Mouse (Mus musculus): ENCODE measurements around the gene Als2. TPM values are rescaled to one million over a fixed set of nuclear protein-coding genes. Genes with fewer than 3 reads are reported as not detected.
A peak's percentile ranks its signal among the peaks of the same experiment; 100 is the strongest.

The Als2 gene
- polyA plus RNA-seq, 1 experiment = 74.1 TPM

DNA sequence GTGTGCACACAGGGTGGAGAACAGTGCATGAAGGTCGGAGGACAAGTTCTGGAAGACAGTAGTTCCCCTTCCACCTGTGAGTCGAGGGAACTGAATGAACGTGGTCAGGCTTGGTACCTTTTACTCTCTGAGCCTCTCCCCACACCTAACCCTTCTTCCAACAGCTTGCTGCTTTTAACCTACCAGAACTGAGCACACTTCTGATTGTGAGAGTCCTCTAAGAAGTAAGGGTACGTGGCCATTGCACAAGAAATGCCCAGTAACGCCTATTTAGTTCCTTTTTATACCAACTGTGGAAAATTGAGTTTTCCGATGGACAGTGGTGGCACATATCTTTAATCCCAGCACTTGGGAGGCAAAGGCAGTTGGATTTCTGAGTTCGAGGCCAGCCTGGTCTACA, 8.5 kb downstream of the Als2 start:
- H3K4me1 ChIP-seq (ENCODE audit: control insufficient read depth, insufficient read depth, low read length) = peaks cover 32% of the 10 kb centered on the region
- no peaks in the 10 kb centered on the region for H3K27me3 ChIP-seq (ENCODE audit: control insufficient read depth, insufficient read depth, low read length)
- no peak for TF ChIP-seq CTCF (IDR thresholded peaks at IDR 0.05; ENCODE audit: borderline replicate concordance, insufficient read depth, low read depth, low read length)
- peak overlapping the region; percentile 94 for H3K27ac ChIP-seq (ENCODE audit: insufficient read depth, low read length)
- no peak overlapping the region for H3K4me3 ChIP-seq (replicated peaks; ENCODE audit: insufficient read depth, low read depth, low read length)
- DNase-seq = no peak
- WGBS = 43% methylated on average over 7 of the region's 7 CpGs

DNA sequence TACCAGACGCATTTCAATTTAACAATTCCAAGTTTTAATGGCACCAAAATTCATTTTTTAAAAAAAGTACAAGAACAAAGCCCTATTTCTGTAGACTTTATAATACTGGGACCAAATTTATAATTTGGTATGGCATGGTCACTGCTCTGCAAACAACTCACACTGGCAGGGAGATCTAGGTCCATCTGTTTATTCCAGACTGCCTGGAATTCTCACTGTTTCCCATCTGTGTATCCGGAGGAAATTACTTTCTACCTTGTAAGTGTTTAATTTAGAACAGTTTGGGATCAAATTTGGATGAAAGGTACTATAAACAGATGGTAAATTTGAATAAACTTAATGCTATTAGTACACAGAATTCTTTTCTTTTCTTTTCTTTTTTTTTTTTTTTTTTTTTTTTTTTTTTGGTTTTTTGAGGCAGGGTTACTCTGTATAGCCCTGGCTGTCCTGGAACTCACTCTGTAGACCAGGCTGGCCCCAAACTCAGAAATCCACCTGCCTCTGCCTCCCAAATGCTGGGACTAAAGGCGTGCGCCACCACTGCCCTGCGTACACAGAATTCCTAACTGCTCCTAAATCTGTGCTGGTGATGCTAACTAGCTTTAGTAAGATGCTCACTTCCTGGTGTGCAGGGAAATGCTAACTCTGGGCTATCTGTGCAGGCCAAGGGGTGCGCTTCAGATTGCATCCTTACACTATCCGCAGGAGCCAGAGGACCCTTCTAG, 14.8 kb downstream of the Als2 start:
- Histone ChIP-seq H3K4me1 (ENCODE audit: control insufficient read depth, insufficient read depth, low read length) (peaks cover 33% of the 10 kb centered on the region), H3K27ac (ENCODE audit: insufficient read depth, low read length) (peak overlapping the region; percentile 100), H3K27me3 (ENCODE audit: control insufficient read depth, insufficient read depth, low read length) (no peaks in the 10 kb centered on the region), H3K4me3 (replicated peaks; ENCODE audit: insufficient read depth, low read depth, low read length) (no peak overlapping the region)
- peak; percentile 71 to 94 for DNase-seq
- 24% methylated on average over 7 of the region's 7 CpGs for WGBS
- no peak for TF ChIP-seq POLR2A (IDR thresholded peaks at IDR 0.05; ENCODE audit: borderline replicate concordance, insufficient read depth, low read length)
- no peak for TF ChIP-seq CTCF (IDR thresholded peaks at IDR 0.05; ENCODE audit: borderline replicate concordance, insufficient read depth, low read depth, low read length)

DNA sequence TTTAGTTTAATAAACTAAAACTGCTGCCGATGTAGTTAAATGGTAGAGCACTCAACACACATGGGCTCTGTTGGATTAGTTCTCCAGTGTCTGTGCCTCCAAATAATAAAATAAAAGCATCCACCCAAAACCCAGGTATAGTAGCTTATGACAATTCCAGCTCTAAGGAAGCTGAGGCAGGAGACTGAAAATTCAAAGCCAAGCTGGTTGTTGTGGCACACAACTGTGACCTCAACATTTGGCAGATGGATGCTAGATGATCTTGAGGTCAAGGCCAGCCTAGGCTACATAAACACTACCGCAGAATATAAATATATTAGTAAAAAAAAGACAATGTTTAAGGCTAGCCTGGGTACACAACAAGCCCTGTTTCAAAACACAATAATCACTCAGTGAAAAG, 15.4 kb downstream of the Als2 start:
- TF ChIP-seq CTCF (IDR thresholded peaks at IDR 0.05; ENCODE audit: borderline replicate concordance, insufficient read depth, low read depth, low read length) = no peak
- TF ChIP-seq POLR2A (IDR thresholded peaks at IDR 0.05; ENCODE audit: borderline replicate concordance, insufficient read depth, low read length) = no peak
- peak in 1 of 2 experiments; percentile 59 for DNase-seq
- Histone ChIP-seq H3K27ac (ENCODE audit: insufficient read depth, low read length) (peak overlapping the region; percentile 78), H3K27me3 (ENCODE audit: control insufficient read depth, insufficient read depth, low read length) (no peaks in the 10 kb centered on the region), H3K4me3 (replicated peaks; ENCODE audit: insufficient read depth, low read depth, low read length) (no peak overlapping the region), H3K4me1 (ENCODE audit: control insufficient read depth, insufficient read depth, low read length) (peaks cover 33% of the 10 kb centered on the region)
- WGBS = 24% methylated on average over 2 of the region's 2 CpGs

DNA sequence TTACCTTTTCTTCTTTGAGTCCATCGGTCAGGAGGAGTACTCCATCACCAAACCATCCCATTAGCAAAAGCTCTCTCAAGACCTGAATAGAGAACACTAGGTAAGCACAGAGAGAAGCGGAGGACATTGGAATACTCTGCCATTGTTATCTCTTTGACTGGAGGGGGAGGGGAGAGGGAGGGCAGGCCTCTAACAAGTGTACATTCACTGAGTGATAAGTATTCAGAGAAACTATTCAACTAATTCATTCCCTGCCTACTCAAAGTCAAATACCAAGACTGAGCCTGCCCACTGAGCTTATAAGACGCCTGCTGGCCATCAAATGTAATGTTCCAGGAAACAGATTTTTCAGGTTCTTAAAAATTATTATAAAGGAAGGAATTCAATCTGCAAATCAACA, 16.7 kb downstream of the Als2 start:
- no peaks in the 10 kb centered on the region for H3K27me3 ChIP-seq (ENCODE audit: control insufficient read depth, insufficient read depth, low read length)
- peak overlapping the region; percentile 85; the same call in 1 of the 2 replicates for H3K27ac ChIP-seq (ENCODE audit: insufficient read depth, low read length)
- no peak overlapping the region for H3K4me3 ChIP-seq (replicated peaks; ENCODE audit: insufficient read depth, low read depth, low read length)
- H3K4me1 ChIP-seq (ENCODE audit: control insufficient read depth, insufficient read depth, low read length) = peaks cover 44% of the 10 kb centered on the region
- TF ChIP-seq POLR2A (IDR thresholded peaks at IDR 0.05; ENCODE audit: borderline replicate concordance, insufficient read depth, low read length) = no peak
- TF ChIP-seq CTCF (IDR thresholded peaks at IDR 0.05; ENCODE audit: borderline replicate concordance, insufficient read depth, low read depth, low read length) = no peak
- no peak for DNase-seq
- 75% methylated on average over 3 of the region's 3 CpGs for WGBS

DNA sequence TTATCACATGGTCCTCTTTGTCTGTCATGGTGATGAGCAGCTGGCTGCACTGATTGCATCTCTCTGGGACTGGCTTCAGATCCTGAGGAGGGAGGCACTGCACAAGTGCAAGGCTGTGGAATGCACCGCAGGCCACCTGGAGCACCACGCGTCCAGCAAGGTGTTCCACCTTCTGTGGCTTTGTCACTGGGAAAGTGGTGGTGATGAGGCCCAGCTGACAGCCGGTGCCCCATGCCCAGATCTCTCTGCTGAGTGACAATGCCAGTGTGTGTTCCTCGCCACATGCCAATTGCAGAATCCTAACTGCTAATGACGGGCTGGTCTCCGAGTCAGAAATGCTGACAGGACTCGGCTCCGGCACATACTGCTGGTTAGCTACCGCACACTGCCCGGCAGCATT, 21.6 kb downstream of the Als2 start:
- Histone ChIP-seq H3K27me3 (ENCODE audit: control insufficient read depth, insufficient read depth, low read length) (no peaks in the 10 kb centered on the region), H3K4me1 (ENCODE audit: control insufficient read depth, insufficient read depth, low read length) (peaks cover 29% of the 10 kb centered on the region), H3K4me3 (replicated peaks; ENCODE audit: insufficient read depth, low read depth, low read length) (no peak overlapping the region), H3K27ac (ENCODE audit: insufficient read depth, low read length) (peak overlapping the region; percentile 99)
- TF ChIP-seq CTCF (IDR thresholded peaks at IDR 0.05; ENCODE audit: borderline replicate concordance, insufficient read depth, low read depth, low read length) = no peak
- TF ChIP-seq POLR2A (IDR thresholded peaks at IDR 0.05; ENCODE audit: borderline replicate concordance, insufficient read depth, low read length) = 0 out of 2 replicates have a peak, but pooled peaks have one; percentile 15
- peak; percentile 88 to 94 for DNase-seq
- 18% methylated on average over 11 of the region's 11 CpGs for WGBS

DNA sequence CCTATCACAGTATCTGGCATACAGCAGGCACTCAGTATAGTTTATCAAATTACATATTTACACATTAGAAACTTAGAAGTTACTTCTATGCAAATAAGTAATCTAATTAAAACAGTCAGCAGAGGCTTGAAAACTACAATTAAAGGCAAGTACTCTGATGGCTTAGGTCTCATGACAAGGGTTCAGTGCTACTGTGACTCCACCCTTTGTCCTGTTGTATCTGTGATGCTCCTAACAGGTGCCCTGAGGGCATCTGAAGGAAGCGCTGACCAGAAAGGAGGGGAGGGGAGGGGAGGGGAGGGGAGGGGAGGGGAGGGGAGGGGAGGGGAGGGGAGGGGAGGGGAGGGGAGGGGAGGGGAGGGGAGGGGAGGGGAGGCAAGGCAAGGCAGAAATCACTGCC, 24.1 kb downstream of the Als2 start:
- H3K27ac ChIP-seq (ENCODE audit: insufficient read depth, low read length) = no peak overlapping the region
- H3K27me3 ChIP-seq (ENCODE audit: control insufficient read depth, insufficient read depth, low read length) = no peaks in the 10 kb centered on the region
- TF ChIP-seq POLR2A (IDR thresholded peaks at IDR 0.05; ENCODE audit: borderline replicate concordance, insufficient read depth, low read length) (no peak), CTCF (IDR thresholded peaks at IDR 0.05; ENCODE audit: borderline replicate concordance, insufficient read depth, low read depth, low read length) (no peak)
- no peak overlapping the region for H3K4me3 ChIP-seq (replicated peaks; ENCODE audit: insufficient read depth, low read depth, low read length)
- 20% methylated on average over 1 of the region's 1 CpGs for WGBS
- no peak for DNase-seq
- H3K4me1 ChIP-seq (ENCODE audit: control insufficient read depth, insufficient read depth, low read length) = peaks cover 29% of the 10 kb centered on the region

DNA sequence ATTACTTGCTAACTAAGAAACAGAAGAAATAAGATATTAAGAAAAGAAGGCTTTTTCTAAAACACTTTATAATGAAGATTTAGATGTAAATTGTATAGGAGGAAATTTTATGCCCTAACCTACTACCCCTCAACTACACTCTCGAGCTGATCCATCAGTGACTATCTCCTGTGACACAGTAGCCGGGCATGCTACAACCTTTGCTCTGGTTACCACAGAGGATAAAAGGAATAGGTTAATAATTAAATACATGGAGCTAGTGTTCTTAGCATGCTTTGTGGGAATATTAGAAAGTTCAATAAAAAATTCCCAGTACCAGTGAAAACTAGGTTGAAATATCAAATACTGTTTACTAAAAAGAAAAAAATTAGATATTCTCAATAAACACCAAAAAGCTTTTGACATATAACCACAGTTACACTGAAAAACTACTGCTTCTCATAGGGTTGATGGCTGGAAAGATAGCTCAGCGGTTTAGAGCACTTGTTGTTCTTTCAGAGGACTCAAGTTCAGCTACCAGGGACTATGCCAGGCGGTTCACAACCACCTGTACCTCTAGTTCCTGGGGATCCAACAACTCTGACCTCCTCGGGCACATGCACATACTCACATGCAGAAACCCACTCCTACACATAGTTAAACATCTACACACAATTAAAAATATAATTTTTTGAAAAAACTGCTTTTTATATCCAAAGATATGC, 24.8 kb downstream of the Als2 start:
- Histone ChIP-seq H3K4me3 (replicated peaks; ENCODE audit: insufficient read depth, low read depth, low read length) (no peak overlapping the region), H3K27ac (ENCODE audit: insufficient read depth, low read length) (no peak overlapping the region), H3K27me3 (ENCODE audit: control insufficient read depth, insufficient read depth, low read length) (no peaks in the 10 kb centered on the region), H3K4me1 (ENCODE audit: control insufficient read depth, insufficient read depth, low read length) (peaks cover 23% of the 10 kb centered on the region)
- 61% methylated on average over 5 of the region's 5 CpGs for WGBS
- no peak for DNase-seq
- TF ChIP-seq POLR2A (IDR thresholded peaks at IDR 0.05; ENCODE audit: borderline replicate concordance, insufficient read depth, low read length) (no peak), CTCF (IDR thresholded peaks at IDR 0.05; ENCODE audit: borderline replicate concordance, insufficient read depth, low read depth, low read length) (no peak)

DNA sequence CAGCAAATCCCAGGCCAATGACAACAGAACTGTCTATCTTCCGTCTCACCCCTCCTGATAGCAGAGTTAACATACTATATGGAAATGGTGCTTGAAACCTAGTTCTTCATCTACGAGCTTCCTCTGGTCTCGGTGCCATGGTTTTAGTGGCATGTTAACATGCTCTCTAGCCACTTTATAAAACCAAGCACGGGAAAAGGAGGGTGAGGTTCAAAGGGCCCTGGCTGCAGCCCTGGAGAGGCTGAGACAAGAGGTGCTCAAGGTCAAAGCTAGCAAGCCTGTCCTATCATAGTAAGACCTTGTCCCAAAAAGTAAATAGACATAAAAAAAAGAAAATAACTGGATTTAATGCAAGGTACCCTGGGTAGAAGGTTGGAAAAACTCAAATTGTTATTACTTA, 25.4 kb downstream of the Als2 start:
- Histone ChIP-seq H3K4me3 (replicated peaks; ENCODE audit: insufficient read depth, low read depth, low read length) (no peak overlapping the region), H3K27me3 (ENCODE audit: control insufficient read depth, insufficient read depth, low read length) (no peaks in the 10 kb centered on the region), H3K4me1 (ENCODE audit: control insufficient read depth, insufficient read depth, low read length) (peaks cover 21% of the 10 kb centered on the region), H3K27ac (ENCODE audit: insufficient read depth, low read length) (no peak overlapping the region)
- no peak for DNase-seq
- no peak for TF ChIP-seq POLR2A (IDR thresholded peaks at IDR 0.05; ENCODE audit: borderline replicate concordance, insufficient read depth, low read length)
- no peak for TF ChIP-seq CTCF (IDR thresholded peaks at IDR 0.05; ENCODE audit: borderline replicate concordance, insufficient read depth, low read depth, low read length)
- 76% methylated on average over 4 of the region's 4 CpGs for WGBS

All from cerebellum, adult 2 months (tissue).